Mouse (Mus musculus) forebrain, embryonic 12.5 days (tissue): ENCODE data around the gene Cyp2c55. TPM values are rescaled to one million over a fixed set of nuclear protein-coding genes. Genes with fewer than 3 reads are reported as not detected.

Experiments used
- microRNA-seq: library from miRNA; unstranded; fragments of <30 nt; microRNA quantifications from one replicate; pipeline ENCODE4, GENCODE M21; 2017
- polyA plus RNA-seq: library from polyadenylated mRNA; unstranded; fragments of >200 nt; fragmentation: Nextera tagmentation; extraction: Ambion mirVana; gene quantifications from 2 replicates; pipeline ENCODE4 v1.2.1, GENCODE M21; 2016

Cyp2c55 gene
- polyA plus RNA-seq, 1 experiment from 2014 or later = not detected

Small RNA genes lying within 50 kb of the gene (microRNA-seq; reads per million reads assigned to microRNA genes)
- not detected for gene Gm23800

Other genes with a start within 250 kb of the Cyp2c55 start
- 9.8 and 11.8 TPM in 2 replicates for gene Noc3l, start 187.8 kb upstream of the Cyp2c55 start, polyA plus RNA-seq
- 3.8 and 4.1 TPM in 2 replicates for gene Tbc1d12, start 170.4 kb upstream of the Cyp2c55 start, polyA plus RNA-seq
- gene Hells, start 76.1 kb upstream of the Cyp2c55 start, polyA plus RNA-seq = 89.0 and 90.0 TPM in 2 replicates
- not detected in 2 replicates for gene Cyp2c65, start 54.0 kb downstream of the Cyp2c55 start, polyA plus RNA-seq
- not detected in 2 replicates for gene Cyp2c66, start 106.9 kb downstream of the Cyp2c55 start, polyA plus RNA-seq